Comparison of ENCODE assay signal across 10 mouse cellular contexts in the genomic region with DNA sequence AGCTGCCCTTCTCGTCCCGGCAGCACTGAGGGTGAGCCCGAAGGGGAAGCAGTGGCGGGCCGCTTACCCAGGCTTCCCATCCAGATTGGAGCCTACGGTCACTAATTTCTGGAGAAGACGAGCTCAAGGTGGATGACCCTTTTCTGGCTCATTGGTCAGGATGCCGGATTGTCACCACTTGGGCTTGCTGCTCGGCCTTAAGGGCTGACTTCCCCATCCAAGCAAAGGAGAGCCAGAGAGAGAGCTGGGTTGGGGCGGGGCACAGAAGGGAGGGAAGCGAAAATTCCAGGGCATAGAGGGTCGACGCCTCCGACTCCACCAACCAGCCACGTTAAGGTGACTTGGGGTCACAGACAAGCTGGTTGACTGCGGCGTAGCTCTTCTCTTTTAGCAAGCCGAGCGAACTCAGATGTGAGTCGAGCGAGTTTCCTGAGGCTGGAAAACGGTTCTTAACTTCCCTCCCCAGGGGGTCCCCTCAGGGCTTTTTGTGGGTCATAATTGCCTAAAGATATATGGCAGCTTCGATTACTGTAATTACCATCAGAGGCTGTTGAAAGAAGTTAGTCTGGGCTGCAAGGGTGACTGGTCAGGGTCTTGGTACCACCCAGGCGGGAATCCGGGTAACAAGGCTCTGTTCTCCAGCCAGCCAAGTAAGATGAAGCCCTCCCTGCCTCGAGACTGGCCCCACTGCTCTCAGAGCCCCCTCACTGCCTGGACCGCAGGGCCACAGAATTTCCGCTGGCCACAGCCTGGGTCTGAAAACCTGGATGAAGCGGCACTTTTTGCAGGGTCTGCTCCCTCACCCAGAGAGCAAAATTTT. TPM values are rescaled to one million over a fixed set of nuclear protein-coding genes. Genes with fewer than 3 reads are reported as not detected.
DNase-seq lines count a peak whose midpoint lies in the region; ATAC-seq and TF ChIP-seq lines count a peak whose summit lies in the region.
"Had no signal": no experiment of that assay in that cellular context is flagged by ENCODE, and none has a peak within 500 bp of the region (broad histone marks: within the 10 kb centered on the region; RNA-seq: fewer than 3 reads in every experiment).

No protein-coding gene starts in this region.

- intact Hi-C loops in left cerebral cortex, postnatal 25 days (cut with DNase I), result loop anchor here (1.0 to 5.0 kb wide), 2 partner anchors 52 to 78 kb away; partner anchors contain the start of gene Snx3

- ATAC-seq in liver, embryonic 12.5 days, result no peak
- no peak for ATAC-seq in liver, postnatal 0 days
- ATAC-seq in heart, embryonic 16.5 days (replicated peaks; ENCODE audit: extremely low read depth, insufficient read depth, low FRiP score), result no peak
- no peak for ATAC-seq in neural tube, embryonic 12.5 days (ENCODE audit: low FRiP score, low read depth)

- H3K9ac ChIP-seq in liver, embryonic 12.5 days, result no peak overlapping the region
- no peak overlapping the region for H3K9ac ChIP-seq in liver, postnatal 0 days (replicated peaks)
- no peak overlapping the region for H3K9ac ChIP-seq in heart, embryonic 16.5 days (ENCODE audit: low read length)
- no peak overlapping the region for H3K9ac ChIP-seq in neural tube, embryonic 12.5 days

- H3K27ac ChIP-seq in liver, embryonic 12.5 days, result no peak overlapping the region
- no peak overlapping the region for H3K27ac ChIP-seq in liver, postnatal 0 days (ENCODE audit: low read depth)
- H3K27ac ChIP-seq in embryonic facial prominence, embryonic 10.5 days (replicated peaks), result peak overlapping the region; percentile 72
- no peak overlapping the region for H3K27ac ChIP-seq in heart, embryonic 16.5 days (ENCODE audit: low read length)
- no peak overlapping the region for H3K27ac ChIP-seq in neural tube, embryonic 12.5 days

- H3K4me3 ChIP-seq in liver, embryonic 12.5 days, result no peak overlapping the region
- H3K4me3 ChIP-seq in liver, postnatal 0 days (ENCODE audit: low read depth, low read length), result no peak overlapping the region
- H3K4me3 ChIP-seq in embryonic facial prominence, embryonic 10.5 days, result peak overlapping the region; percentile 52
- H3K4me3 ChIP-seq in heart, embryonic 16.5 days (ENCODE audit: low read length), result peak overlapping the region; percentile 38
- no peak overlapping the region for H3K4me3 ChIP-seq in neural tube, embryonic 12.5 days

- DNase-seq in liver, postnatal 0 days, result no peak
- DNase-seq in embryonic facial prominence, embryonic 10.5 days (ENCODE audit: low spot score), result peak; percentile 64
- no peak for DNase-seq in kidney, postnatal 25 days
- DNase-seq in left cerebral cortex, postnatal 25 days (ENCODE audit: low spot score in 2 of 2), result no peak

- WGBS in liver, embryonic 12.5 days (ENCODE audit: insufficient replicate concordance), result 3% methylated on average over 29 of the region's 29 CpGs
- 2% methylated on average over 29 of the region's 29 CpGs for WGBS in liver, postnatal 0 days (ENCODE audit: insufficient replicate concordance)
- under 1% methylated on average over 29 of the region's 29 CpGs for WGBS in embryonic facial prominence, embryonic 10.5 days
- 1% methylated on average over 29 of the region's 29 CpGs for WGBS in heart, embryonic 16.5 days
- under 1% methylated on average over 29 of the region's 29 CpGs for WGBS in neural tube, embryonic 12.5 days

- TF ChIP-seq CTCF in liver, postnatal 0 days (IDR thresholded peaks at IDR 0.05; ENCODE audit: low read depth), result no peak

- no peak for TF ChIP-seq EP300 in liver, postnatal 0 days (IDR thresholded peaks at IDR 0.05; ENCODE audit: low read depth)

- no peaks in the 10 kb centered on the region for H3K36me3 ChIP-seq in liver, embryonic 12.5 days
- no peaks in the 10 kb centered on the region for H3K36me3 ChIP-seq in liver, postnatal 0 days (replicated peaks; ENCODE audit: insufficient read depth, low read length)
- H3K36me3 ChIP-seq in embryonic facial prominence, embryonic 10.5 days (replicated peaks), result no peaks in the 10 kb centered on the region
- H3K36me3 ChIP-seq in heart, embryonic 16.5 days (ENCODE audit: control insufficient read depth, insufficient read depth), result no peaks in the 10 kb centered on the region
- H3K36me3 ChIP-seq in neural tube, embryonic 12.5 days, result no peaks in the 10 kb centered on the region

- peaks cover 100% of the 10 kb centered on the region for H3K27me3 ChIP-seq in liver, embryonic 12.5 days (replicated peaks)
- peaks cover 100% of the 10 kb centered on the region for H3K27me3 ChIP-seq in liver, postnatal 0 days (ENCODE audit: insufficient read depth, low read length)
- peaks cover 100% of the 10 kb centered on the region for H3K27me3 ChIP-seq in embryonic facial prominence, embryonic 10.5 days (replicated peaks; ENCODE audit: low read depth, poor library complexity, severe bottlenecking)
- peaks cover 82% of the 10 kb centered on the region for H3K27me3 ChIP-seq in heart, embryonic 16.5 days (ENCODE audit: control insufficient read depth, insufficient read depth, low read length)
- peaks cover 99% of the 10 kb centered on the region for H3K27me3 ChIP-seq in neural tube, embryonic 12.5 days (replicated peaks)

- no peaks in the 10 kb centered on the region for H3K9me3 ChIP-seq in liver, embryonic 12.5 days (replicated peaks)
- no peaks in the 10 kb centered on the region for H3K9me3 ChIP-seq in liver, postnatal 0 days (ENCODE audit: low read length)
- H3K9me3 ChIP-seq in embryonic facial prominence, embryonic 10.5 days, result no peaks in the 10 kb centered on the region
- no peaks in the 10 kb centered on the region for H3K9me3 ChIP-seq in heart, embryonic 16.5 days (replicated peaks; ENCODE audit: control insufficient read depth, low read length)
- no peaks in the 10 kb centered on the region for H3K9me3 ChIP-seq in neural tube, embryonic 12.5 days

- peaks cover 18% of the 10 kb centered on the region; the same call in 1 of the 2 replicates for H3K4me1 ChIP-seq in liver, embryonic 12.5 days
- H3K4me1 ChIP-seq in liver, postnatal 0 days (ENCODE audit: insufficient read depth), result peaks cover 7% of the 10 kb centered on the region
- H3K4me1 ChIP-seq in embryonic facial prominence, embryonic 10.5 days, result peaks cover 57% of the 10 kb centered on the region
- peaks cover 19% of the 10 kb centered on the region; the same call in 1 of the 2 replicates for H3K4me1 ChIP-seq in heart, embryonic 16.5 days (ENCODE audit: control insufficient read depth, insufficient read depth, low read length)
- H3K4me1 ChIP-seq in neural tube, embryonic 12.5 days, result peaks cover 17% of the 10 kb centered on the region

- peak overlapping the region; percentile 29; the same call in 1 of the 2 replicates for H3K4me2 ChIP-seq in liver, embryonic 12.5 days
- no peak overlapping the region for H3K4me2 ChIP-seq in liver, postnatal 0 days (ENCODE audit: low read depth, low read length)
- peak overlapping the region; percentile 42; the same call in 1 of the 2 replicates for H3K4me2 ChIP-seq in heart, embryonic 16.5 days (ENCODE audit: low read depth, low read length)
- H3K4me2 ChIP-seq in neural tube, embryonic 12.5 days (replicated peaks), result peak overlapping the region; percentile 39; the same call in 1 of the 2 replicates

RNA-seq across cellular contexts. Expression of gene Nr2e1, which starts 3.1 kb away (rescaled TPM):
- not detected in 2 replicates for polyA plus RNA-seq in liver, embryonic 12.5 days (2016; fragmentation: Nextera tagmentation; extraction: Ambion mirVana)
- polyA plus RNA-seq in liver, postnatal 0 days (2015; fragmentation: Nextera tagmentation; extraction: Ambion mirVana), result not detected in 2 replicates
- 10.4 and 11.5 TPM in 2 replicates for polyA plus RNA-seq in embryonic facial prominence, embryonic 10.5 days (2016; fragmentation: Nextera tagmentation; extraction: Ambion mirVana)
- polyA plus RNA-seq in heart, embryonic 16.5 days (2015; fragmentation: Nextera tagmentation; extraction: Ambion mirVana), result not detected in 2 replicates
- polyA plus RNA-seq in neural tube, embryonic 12.5 days (2016; fragmentation: Nextera tagmentation; extraction: Ambion mirVana), result not detected in 2 replicates
- 10 to 100 TPM; 13.1 to 13.8 TPM for total RNA-seq in left cerebral cortex, postnatal 25 days (2021)
- polyA plus RNA-seq: intestine, embryonic 14.5 days; lung, embryonic 16.5 days; stomach, embryonic 16.5 days had no signal

RNA-seq across cellular contexts. Expression of gene Ostm1, which starts 3.3 kb away (rescaled TPM):
- polyA plus RNA-seq in liver, embryonic 12.5 days (2016; fragmentation: Nextera tagmentation; extraction: Ambion mirVana), result 19.9 and 20.1 TPM in 2 replicates
- 10.2 and 12.1 TPM in 2 replicates for polyA plus RNA-seq in liver, postnatal 0 days (2015; fragmentation: Nextera tagmentation; extraction: Ambion mirVana)
- polyA plus RNA-seq in embryonic facial prominence, embryonic 10.5 days (2016; fragmentation: Nextera tagmentation; extraction: Ambion mirVana), result 15.4 and 15.7 TPM in 2 replicates
- polyA plus RNA-seq in heart, embryonic 16.5 days (2015; fragmentation: Nextera tagmentation; extraction: Ambion mirVana), result 17.6 and 24.0 TPM in 2 replicates
- 21.7 and 24.1 TPM in 2 replicates for polyA plus RNA-seq in neural tube, embryonic 12.5 days (2016; fragmentation: Nextera tagmentation; extraction: Ambion mirVana)
- 10 to 100 TPM; 49.3 to 50.1 TPM for total RNA-seq in left cerebral cortex, postnatal 25 days (2021)

Comparison
In these comparisons a context has a peak if more than half of its experiments do, and no peak if none do; other contexts are left out.
1. H3K4me3 ChIP-seq: peak in embryonic facial prominence, embryonic 10.5 days (single experiment) and heart, embryonic 16.5 days (single experiment); none in liver, embryonic 12.5 days (single experiment), liver, postnatal 0 days (single experiment) and neural tube, embryonic 12.5 days (single experiment).